Mouse (Mus musculus) forebrain, embryonic 11.5 days (tissue): ENCODE data around the gene Atg7. TPM values are rescaled to one million over a fixed set of nuclear protein-coding genes. Genes with fewer than 3 reads are reported as not detected.

ENCODE experiments used
- ATAC-seq: fragments of 200-750 bp; cut with Nextera tagmentation; replicated peaks from 2 replicates; pipeline ENCODE4 v1.8.0; 2017; ENCODE audit warnings: moderate TSS enrichment; ENCODE audit not compliant: low FRiP score
- DNase-seq: peaks from one replicate; pipeline ENCODE4 v3.0.0-alpha.2; 2017; ENCODE audit warnings: low spot score
- H3K27ac ChIP-seq: fragments of 300-500 bp; sonication (generic); 2 replicates; pipeline ENCODE4 v1.5.1; 2014; ENCODE audit warnings: low read depth, low read length
- H3K27me3 ChIP-seq: fragments of 300-500 bp; sonication (generic); 2 replicates; pipeline ENCODE4 v1.6.1; 2014; ENCODE audit warnings: mild to moderate bottlenecking, low read length, mixed read lengths; ENCODE audit not compliant: control insufficient read depth, insufficient read depth
- H3K36me3 ChIP-seq: fragments of 300-500 bp; sonication (generic); 2 replicates; pipeline ENCODE4 v1.6.1; 2014; ENCODE audit warnings: mild to moderate bottlenecking, low read length, moderate library complexity, mixed read lengths; ENCODE audit not compliant: control insufficient read depth, insufficient read depth
- H3K4me1 ChIP-seq: fragments of 300-500 bp; sonication (generic); replicated peaks from 2 replicates; pipeline ENCODE4 v1.6.1; 2014; ENCODE audit warnings: low read length, mixed read lengths; ENCODE audit not compliant: control insufficient read depth, insufficient read depth
- H3K4me2 ChIP-seq: fragments of 300-500 bp; sonication (generic); 2 replicates; pipeline ENCODE4 v1.6.1; 2014; ENCODE audit warnings: low read depth, mild to moderate bottlenecking, low read length, moderate library complexity, mixed read lengths; ENCODE audit not compliant: severe bottlenecking
- H3K4me3 ChIP-seq: fragments of 300-500 bp; sonication (generic); 2 replicates; pipeline ENCODE4 v1.5.1; 2014; ENCODE audit warnings: low read depth, low read length
- H3K9ac ChIP-seq: fragments of 300-500 bp; sonication (generic); 2 replicates; pipeline ENCODE4 v1.6.1; 2014; ENCODE audit warnings: low read length
- H3K9me3 ChIP-seq: fragments of 300-500 bp; sonication (generic); 2 replicates; pipeline ENCODE4 v1.6.1; 2016; ENCODE audit warnings: low read length, mixed read lengths; ENCODE audit not compliant: control insufficient read depth
- WGBS: fragments of 180-500 bp; shearing (Covaris S2); extraction: QIAGEN DNeasy Blood & Tissue Kit; methylation state at CpG from one replicate; pipeline ENCODE4 v1.1.7; 2014; 5-methylcytosine and 5-hydroxymethylcytosine counted together
- polyA plus RNA-seq: library from polyadenylated mRNA; unstranded; fragments of >200 nt; fragmentation: Nextera tagmentation; extraction: Ambion mirVana; gene quantifications from 2 replicates; pipeline ENCODE4 v1.2.1, GENCODE M21; 2014

Gene Atg7
- polyA plus RNA-seq, 1 experiment from 2014 or later: 20.3 TPM

DNA sequence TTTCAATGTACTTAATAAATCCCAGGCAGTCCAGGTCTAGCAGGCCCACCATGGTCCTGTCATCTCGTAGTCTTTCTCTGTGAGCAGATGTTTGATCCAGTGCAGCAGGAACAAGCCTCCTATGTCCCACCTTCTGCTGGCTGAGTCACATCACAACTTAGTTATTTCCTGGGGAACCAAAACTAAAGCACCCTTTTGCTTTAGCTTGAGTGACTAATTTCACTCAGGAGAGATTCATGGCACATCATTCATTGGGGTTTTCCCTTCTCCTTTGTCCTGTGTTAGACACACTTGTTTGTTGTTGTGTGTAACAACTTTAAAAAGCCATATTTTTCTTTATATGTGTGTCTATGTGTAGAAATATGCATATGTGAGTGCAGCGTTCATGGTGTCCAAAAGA is 200.0 kb downstream of the Atg7 start:
- H3K27me3 ChIP-seq: no peaks in the 10 kb centered on the region
- no peak for DNase-seq
- no peaks in the 10 kb centered on the region for H3K36me3 ChIP-seq
- WGBS: 93% methylated on average over 2 of the region's 2 CpGs
- peaks cover 8% of the 10 kb centered on the region; the same call in 1 of the 2 replicates for H3K4me1 ChIP-seq
- H3K4me2 ChIP-seq: no peak overlapping the region
- no peak overlapping the region for H3K4me3 ChIP-seq
- no peak overlapping the region for H3K27ac ChIP-seq
- no peaks in the 10 kb centered on the region for H3K9me3 ChIP-seq
- H3K9ac ChIP-seq: no peak overlapping the region
- no peak for ATAC-seq

DNA sequence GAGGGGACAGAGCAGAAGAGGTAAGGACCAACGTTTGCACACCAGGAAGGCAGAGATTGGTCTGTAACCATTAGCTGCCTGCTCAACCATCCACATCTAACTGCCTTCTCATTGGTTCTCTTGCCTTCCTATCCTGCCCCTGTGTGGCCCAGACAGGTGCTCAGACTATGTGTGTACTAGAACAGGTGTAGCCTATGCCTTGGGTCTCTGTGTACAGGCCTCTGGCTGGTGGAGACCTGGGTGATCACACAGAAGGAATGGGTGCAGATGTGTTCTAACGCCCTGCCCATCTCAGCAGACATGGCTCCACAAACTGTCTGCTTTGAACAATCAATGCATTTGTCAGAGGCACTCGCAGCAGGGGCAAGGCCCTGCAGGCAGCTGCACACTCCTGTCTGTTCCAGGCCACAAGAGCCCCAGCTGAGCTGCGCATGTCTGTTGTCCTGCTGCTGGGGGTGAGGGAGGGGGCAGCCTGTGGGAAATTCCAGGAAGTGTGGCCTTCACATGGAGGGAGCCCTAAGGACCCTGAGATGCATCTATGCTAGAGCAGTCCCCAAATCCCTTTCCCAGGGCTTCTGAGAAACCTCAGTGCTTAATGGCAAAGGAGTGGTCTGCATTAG is 203.4 kb downstream of the Atg7 start:
- H3K4me1 ChIP-seq: peaks cover 6% of the 10 kb centered on the region; the same call in 1 of the 2 replicates
- ATAC-seq (no peak), DNase-seq (no peak)
- no peak overlapping the region for H3K4me2 ChIP-seq
- H3K4me3 ChIP-seq: no peak overlapping the region
- no peak overlapping the region for H3K27ac ChIP-seq
- no peaks in the 10 kb centered on the region for H3K36me3 ChIP-seq
- WGBS: 36% methylated on average over 4 of the region's 4 CpGs
- no peak overlapping the region; the same call in 1 of the 2 replicates for H3K9ac ChIP-seq
- H3K9me3 ChIP-seq: no peaks in the 10 kb centered on the region
- no peaks in the 10 kb centered on the region for H3K27me3 ChIP-seq

DNA sequence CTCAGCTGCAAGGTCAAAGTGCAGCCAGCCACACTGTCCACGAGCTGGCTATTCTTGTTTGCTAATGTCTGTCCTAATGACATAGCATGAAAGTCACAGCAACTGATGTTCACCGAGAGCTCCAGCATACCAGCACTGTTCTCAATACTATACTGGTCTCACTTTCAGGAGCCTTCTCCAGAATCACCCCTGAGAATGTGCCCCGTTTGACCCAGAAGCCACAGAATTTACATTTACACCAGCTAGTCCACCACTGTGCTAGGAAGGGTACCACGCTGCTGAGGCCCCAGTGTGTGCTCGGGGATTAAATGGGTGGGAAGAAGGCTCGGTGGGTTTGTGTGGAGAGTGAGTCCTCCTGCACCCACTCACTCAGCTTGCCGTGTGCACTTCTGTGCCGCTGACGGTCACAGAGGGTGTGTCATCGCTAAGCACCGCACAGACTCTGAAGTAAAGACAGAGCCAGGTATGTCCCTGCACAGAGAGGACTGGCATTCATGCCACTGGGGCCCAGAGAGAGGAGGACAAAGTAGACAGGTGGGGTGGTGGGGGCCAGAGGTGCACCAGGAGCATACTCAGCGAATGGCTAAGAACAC is 204.8 kb downstream of the Atg7 start:
- H3K27me3 ChIP-seq: no peaks in the 10 kb centered on the region
- ATAC-seq (no peak), DNase-seq (no peak)
- H3K27ac ChIP-seq: no peak overlapping the region
- no peaks in the 10 kb centered on the region for H3K9me3 ChIP-seq
- H3K4me2 ChIP-seq: no peak overlapping the region
- peaks cover 12% of the 10 kb centered on the region for H3K4me1 ChIP-seq
- H3K9ac ChIP-seq: no peak overlapping the region
- 87% methylated on average over 12 of the region's 12 CpGs for WGBS
- no peaks in the 10 kb centered on the region for H3K36me3 ChIP-seq
- no peak overlapping the region for H3K4me3 ChIP-seq

DNA sequence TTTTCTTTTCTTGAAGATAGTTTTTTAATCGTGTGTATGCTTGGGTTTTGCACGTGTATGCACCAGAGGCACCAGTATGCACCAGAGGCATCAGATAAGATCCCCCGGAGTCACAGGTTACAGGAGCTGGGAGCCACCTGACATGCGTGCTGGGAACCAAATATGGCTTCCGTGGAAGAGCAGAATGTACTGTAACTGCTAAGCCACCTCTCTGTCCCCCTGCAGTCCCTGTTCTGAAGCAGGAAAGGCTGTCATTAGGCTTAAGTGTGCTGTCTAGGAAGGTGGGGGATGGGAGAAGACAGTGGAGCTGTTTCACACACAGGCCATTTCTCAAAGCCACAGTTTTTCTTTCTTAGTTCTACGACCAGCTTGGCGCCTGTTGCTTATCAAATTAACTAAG is 205.9 kb downstream of the Atg7 start:
- Histone ChIP-seq H3K36me3 (no peaks in the 10 kb centered on the region), H3K4me2 (no peak overlapping the region), H3K9ac (no peak overlapping the region), H3K27ac (no peak overlapping the region), H3K9me3 (no peaks in the 10 kb centered on the region), H3K4me1 (peaks cover 12% of the 10 kb centered on the region), H3K4me3 (no peak overlapping the region), H3K27me3 (no peaks in the 10 kb centered on the region)
- 75% methylated on average over 7 of the region's 7 CpGs for WGBS
- ATAC-seq: no peak
- no peak for DNase-seq

DNA sequence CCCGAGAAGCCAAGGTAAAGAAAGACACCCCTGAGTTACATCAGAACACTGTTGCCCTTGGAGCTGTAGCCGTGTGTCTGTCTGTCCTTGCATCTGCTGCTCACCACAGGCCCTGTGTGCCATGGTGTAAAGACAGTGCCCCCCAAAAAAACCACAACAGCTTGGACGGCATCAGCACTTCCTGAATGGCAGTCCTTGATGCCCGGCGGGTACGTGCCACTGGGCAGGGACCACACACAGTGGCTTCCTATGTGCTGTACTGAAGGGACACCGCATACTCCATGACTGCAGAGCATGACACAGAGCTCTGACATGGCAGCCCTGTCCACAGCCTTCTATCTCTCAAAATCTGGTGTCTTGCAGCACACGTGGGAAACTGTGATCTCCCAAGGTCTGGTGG is 206.9 kb downstream of the Atg7 start:
- H3K9ac ChIP-seq: no peak overlapping the region
- H3K27me3 ChIP-seq: no peaks in the 10 kb centered on the region
- ATAC-seq: no peak
- no peak overlapping the region for H3K4me2 ChIP-seq
- no peaks in the 10 kb centered on the region for H3K36me3 ChIP-seq
- DNase-seq: no peak
- peaks cover 15% of the 10 kb centered on the region for H3K4me1 ChIP-seq
- no peak overlapping the region for H3K4me3 ChIP-seq
- WGBS: 90% methylated on average over 8 of the region's 8 CpGs
- no peak overlapping the region for H3K27ac ChIP-seq
- no peaks in the 10 kb centered on the region for H3K9me3 ChIP-seq

DNA sequence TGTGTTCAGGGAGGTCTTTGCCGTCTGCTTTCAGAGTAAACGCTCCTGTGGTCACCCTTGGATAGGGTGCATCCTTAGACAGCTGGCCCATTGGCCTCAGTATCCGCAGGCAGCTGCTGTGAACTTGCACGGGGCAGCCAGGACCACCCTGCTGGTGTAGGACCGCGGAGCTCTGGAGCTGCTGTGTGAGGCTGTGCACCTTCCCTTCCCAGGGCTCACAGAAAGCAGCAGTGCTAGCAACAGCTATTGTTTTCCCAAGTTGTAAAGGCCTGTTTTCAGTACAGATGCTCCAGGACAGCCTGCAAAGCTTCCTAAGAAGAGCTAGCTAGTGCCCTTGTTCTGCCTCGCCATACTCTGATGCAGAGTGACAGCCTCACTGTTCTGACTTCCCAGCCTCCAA is 208.8 kb downstream of the Atg7 start:
- ATAC-seq: no peak
- no peak overlapping the region for H3K4me2 ChIP-seq
- WGBS: 45% methylated on average over 7 of the region's 7 CpGs
- DNase-seq: no peak
- H3K4me3 ChIP-seq: no peak overlapping the region
- no peak overlapping the region for H3K27ac ChIP-seq
- H3K9me3 ChIP-seq: no peaks in the 10 kb centered on the region
- H3K36me3 ChIP-seq: no peaks in the 10 kb centered on the region
- H3K27me3 ChIP-seq: no peaks in the 10 kb centered on the region
- peaks cover 12% of the 10 kb centered on the region for H3K4me1 ChIP-seq
- no peak overlapping the region for H3K9ac ChIP-seq

DNA sequence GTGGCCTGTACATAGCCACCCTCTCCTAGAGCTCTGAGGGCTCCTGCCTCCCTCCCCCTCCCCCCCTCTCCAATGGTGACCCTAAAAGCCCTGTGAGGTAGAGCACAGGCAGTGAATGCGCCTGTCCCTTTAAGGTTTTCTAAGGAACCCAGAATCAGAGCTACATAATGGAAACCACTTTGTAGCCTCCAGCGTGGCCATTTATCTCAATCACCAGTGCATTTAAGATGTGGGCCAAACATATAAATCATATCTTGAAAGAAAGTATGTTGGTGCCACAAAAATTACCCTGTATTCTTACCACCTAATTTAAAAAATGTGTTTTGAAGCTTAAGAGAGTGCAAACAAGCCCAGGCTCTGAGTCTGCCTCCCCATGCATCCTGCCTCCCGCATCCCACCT is 209.8 kb downstream of the Atg7 start:
- Histone ChIP-seq H3K36me3 (no peaks in the 10 kb centered on the region), H3K4me3 (no peak overlapping the region), H3K27me3 (no peaks in the 10 kb centered on the region), H3K9me3 (no peaks in the 10 kb centered on the region), H3K4me1 (peaks cover 12% of the 10 kb centered on the region), H3K4me2 (no peak overlapping the region), H3K9ac (0 out of 2 replicates have a peak overlapping the region, but pooled peaks have one; percentile 27), H3K27ac (no peak overlapping the region)
- DNase-seq (no peak), ATAC-seq (no peak)
- WGBS: 19% methylated on average over 3 of the region's 3 CpGs

DNA sequence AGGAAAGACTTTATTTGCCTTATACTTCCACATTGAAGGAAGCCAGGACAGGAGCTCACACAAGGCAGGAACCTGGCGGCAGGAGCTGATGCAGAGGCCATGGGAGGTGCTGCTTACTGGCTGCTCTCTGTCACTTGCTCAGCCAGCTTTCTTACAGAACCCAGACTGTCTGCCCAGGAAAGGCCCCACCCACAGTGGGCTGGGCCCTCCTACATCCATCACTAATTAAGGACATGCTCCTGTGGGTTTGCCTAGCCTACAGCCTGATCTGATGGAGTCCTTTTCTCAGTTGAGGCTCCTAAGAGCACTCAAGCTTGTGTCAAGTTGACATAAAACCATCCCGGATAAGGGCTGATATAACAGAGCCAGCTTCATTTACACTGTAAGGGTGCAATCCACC is 211.5 kb downstream of the Atg7 start:
- Histone ChIP-seq H3K9ac (no peak overlapping the region), H3K27me3 (no peaks in the 10 kb centered on the region), H3K9me3 (no peaks in the 10 kb centered on the region), H3K4me2 (no peak overlapping the region), H3K4me1 (peaks cover 12% of the 10 kb centered on the region), H3K4me3 (no peak overlapping the region), H3K27ac (no peak overlapping the region), H3K36me3 (no peaks in the 10 kb centered on the region)
- DNase-seq (no peak), ATAC-seq (no peak)
- 64% methylated on average over 2 of the region's 2 CpGs for WGBS

DNA sequence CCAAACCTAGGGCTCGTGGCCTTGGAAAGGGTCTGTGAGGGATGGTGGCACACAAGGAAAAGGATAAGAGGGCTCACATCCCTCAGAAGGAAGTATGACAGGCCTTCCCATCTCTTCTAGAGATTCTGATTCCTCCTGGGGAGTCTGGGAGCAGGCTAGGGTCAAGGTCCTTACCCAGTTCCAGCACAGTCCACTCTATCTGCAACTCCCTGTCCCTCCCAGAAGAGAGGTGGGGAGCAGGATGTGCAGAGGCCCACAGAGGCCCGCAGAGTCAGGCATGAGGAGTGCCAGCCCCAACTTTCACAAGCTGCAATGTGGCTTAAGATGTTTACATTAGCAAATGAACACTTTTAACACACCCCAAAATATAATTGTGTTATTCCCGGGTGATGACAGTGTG is 212.7 kb downstream of the Atg7 start:
- H3K27ac ChIP-seq: no peak overlapping the region
- H3K36me3 ChIP-seq: peaks cover 2% of the 10 kb centered on the region; the same call in 1 of the 2 replicates
- H3K27me3 ChIP-seq: no peaks in the 10 kb centered on the region
- ATAC-seq (no peak), DNase-seq (no peak)
- H3K4me3 ChIP-seq: no peak overlapping the region
- WGBS: 78% methylated on average over 3 of the region's 3 CpGs
- H3K4me2 ChIP-seq: no peak overlapping the region
- no peak overlapping the region for H3K9ac ChIP-seq
- no peaks in the 10 kb centered on the region for H3K9me3 ChIP-seq
- H3K4me1 ChIP-seq: peaks cover 12% of the 10 kb centered on the region
